Mouse (Mus musculus) heart, postnatal 0 days (tissue): Measurements from ENCODE around the gene Sox6. TPM values are rescaled to one million over a fixed set of nuclear protein-coding genes. Genes with fewer than 3 reads are reported as not detected.
A peak's percentile ranks its signal among the peaks of the same experiment; 100 is the strongest.
"Not testable (repeated sequence)": the region's sequence is repeated elsewhere in the genome, so short reads cannot be mapped to it uniquely, and the experiment has no call there.

Source experiments
- ATAC-seq: fragments of 200-750 bp; cut with Nextera tagmentation; 2 replicates; pipeline ENCODE4 v1.8.0; 2017; ENCODE audit warnings: low read depth, moderate number of reproducible peaks, moderate library complexity; ENCODE audit not compliant: insufficient read depth
- DNase-seq: peaks from one replicate; pipeline ENCODE4 v3.0.0-alpha.2; 2016; ENCODE audit warnings: low spot score
- H3K27ac ChIP-seq: fragments of 300-500 bp; sonication (generic); 2 replicates; pipeline ENCODE4 v1.5.1; 2014; ENCODE audit warnings: low read depth, mild to moderate bottlenecking
- H3K27me3 ChIP-seq: fragments of 300-500 bp; sonication (generic); 2 replicates; pipeline ENCODE4 v1.6.1; 2014; ENCODE audit warnings: low read length, mixed read lengths; ENCODE audit not compliant: control insufficient read depth, insufficient read depth
- H3K36me3 ChIP-seq: fragments of 300-500 bp; sonication (generic); replicated peaks from 2 replicates; pipeline ENCODE4 v1.6.1; 2014; ENCODE audit warnings: low read length, mixed read lengths; ENCODE audit not compliant: control insufficient read depth, insufficient read depth
- H3K4me1 ChIP-seq: fragments of 300-500 bp; sonication (generic); 2 replicates; pipeline ENCODE4 v1.6.1; 2014; ENCODE audit warnings: antibody characterized with exemption; ENCODE audit not compliant: control insufficient read depth, insufficient read depth
- H3K4me2 ChIP-seq: fragments of 300-500 bp; sonication (generic); 2 replicates; pipeline ENCODE4 v1.6.1; 2014; ENCODE audit warnings: low read depth, mild to moderate bottlenecking, low read length, moderate library complexity
- H3K4me3 ChIP-seq: fragments of 300-500 bp; sonication (generic); 2 replicates; pipeline ENCODE4 v1.5.1; 2014; ENCODE audit warnings: low read depth, low read length
- H3K9ac ChIP-seq: fragments of 300-500 bp; sonication (generic); replicated peaks from 2 replicates; pipeline ENCODE4 v1.6.1; 2014; ENCODE audit warnings: low read depth, low read length, mixed read lengths
- H3K9me3 ChIP-seq: fragments of 300-500 bp; sonication (generic); replicated peaks from 2 replicates; pipeline ENCODE4 v1.6.1; 2016; ENCODE audit warnings: low read length; ENCODE audit not compliant: control insufficient read depth
- CTCF ChIP-seq: IDR thresholded peaks from 2 replicates; pipeline ENCODE4 v1.5.1; 2016; ENCODE audit warnings: antibody characterized with exemption, control low read depth, low read depth
- EP300 ChIP-seq: IDR thresholded peaks from 2 replicates; pipeline ENCODE4 v1.6.1; 2016; ENCODE audit warnings: antibody characterized with exemption, low read depth
- WGBS: fragments of 180-500 bp; shearing (Covaris S2); extraction: QIAGEN DNeasy Blood & Tissue Kit; methylation state at CpG from one replicate; pipeline ENCODE4 v1.1.7; 2014; 5-methylcytosine and 5-hydroxymethylcytosine counted together
- polyA plus RNA-seq: library from polyadenylated mRNA; unstranded; fragments of >200 nt; fragmentation: Nextera tagmentation; extraction: Ambion mirVana; gene quantifications from 2 replicates; pipeline ENCODE4 v1.2.1, GENCODE M21; 2015
- total RNA-seq: library from RNA; depleted of rRNA; stranded (reverse); fragments of >200 nt; gene quantifications from 2 replicates; pipeline ENCODE4 v1.2.3, GENCODE M21; 2014; ENCODE audit warnings: low replicate concordance

Sox6 gene
- total and polyA plus RNA-seq, 2 experiments from 2014 or later: 23.4 to 68.5 TPM

DNA sequence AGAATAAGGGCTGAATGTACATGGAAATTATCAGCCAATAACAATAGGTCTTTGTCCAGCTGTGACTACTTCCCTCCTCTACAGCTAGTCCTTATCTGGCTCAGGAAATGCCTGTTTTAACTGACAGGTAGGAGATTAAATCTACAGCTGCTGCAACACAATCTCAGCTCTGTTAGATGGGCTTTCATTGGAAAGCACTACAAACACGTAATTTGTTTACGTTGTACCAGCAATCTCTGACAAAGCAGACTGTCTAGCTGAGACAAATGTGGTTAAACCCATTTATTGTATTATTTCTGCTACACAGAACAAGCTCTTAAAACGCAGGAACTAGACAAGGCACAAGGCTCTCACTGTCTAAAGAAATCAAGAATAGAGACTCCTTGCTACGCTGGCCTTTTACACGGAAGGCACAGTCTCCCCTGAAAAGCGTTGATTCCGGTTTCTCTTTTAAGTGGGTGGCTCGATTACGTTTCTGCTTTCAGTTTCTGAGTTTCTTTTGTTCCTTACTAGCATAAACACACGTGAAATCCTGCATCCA is 422.8 kb downstream of the Sox6 start:
- no peaks in the 10 kb centered on the region for H3K9me3 ChIP-seq
- H3K9ac ChIP-seq: peak overlapping the region; percentile 36; the same call in 1 of the 2 replicates
- peaks cover 5% of the 10 kb centered on the region; the same call in 1 of the 2 replicates for H3K4me1 ChIP-seq
- ATAC-seq (peak; percentile 66), DNase-seq (peak; percentile 42)
- no peaks in the 10 kb centered on the region for H3K27me3 ChIP-seq
- H3K4me2 ChIP-seq: peak overlapping the region; percentile 51
- WGBS: 40% methylated on average over 10 of the region's 10 CpGs
- TF ChIP-seq EP300 (peak; percentile 28; the same call in 1 of the 2 replicates), CTCF (no peak)
- peak overlapping the region; percentile 84 for H3K27ac ChIP-seq
- no peaks in the 10 kb centered on the region for H3K36me3 ChIP-seq
- peak overlapping the region; percentile 35 for H3K4me3 ChIP-seq

GRCm38 (mm10) chr7:115607485-115607884 is 431.1 kb downstream of the Sox6 start:
- DNase-seq: no peak
- no peak overlapping the region for H3K9ac ChIP-seq
- no peak overlapping the region for H3K4me3 ChIP-seq
- no peaks in the 10 kb centered on the region for H3K27me3 ChIP-seq
- H3K4me2 ChIP-seq: no peak overlapping the region
- ATAC-seq: no peak
- TF ChIP-seq CTCF (no peak), EP300 (no peak)
- no peaks in the 10 kb centered on the region for H3K4me1 ChIP-seq
- 91% methylated on average over 1 of the region's 1 CpGs for WGBS
- no peak overlapping the region for H3K27ac ChIP-seq
- H3K36me3 ChIP-seq: no peaks in the 10 kb centered on the region
- H3K9me3 ChIP-seq: no peaks in the 10 kb centered on the region

- H3K4me1 ChIP-seq, H3K4me2 ChIP-seq, H3K27ac ChIP-seq, H3K27me3 ChIP-seq, ATAC-seq, H3K36me3 ChIP-seq, H3K9me3 ChIP-seq, H3K4me3 ChIP-seq, H3K9ac ChIP-seq, DNase-seq: not testable (repeated sequence)
- 81% methylated on average over 3 of the region's 3 CpGs for WGBS
These were observed 432.5 kb downstream of the Sox6 start for GRCm38 (mm10) chr7:115606125-115606524.

GRCm38 (mm10) chr7:115604883-115605282 is 433.7 kb downstream of the Sox6 start:
- Histone ChIP-seq H3K9ac (no peak overlapping the region), H3K27ac (no peak overlapping the region), H3K4me2 (no peak overlapping the region), H3K36me3 (no peaks in the 10 kb centered on the region), H3K4me3 (no peak overlapping the region), H3K4me1 (no peaks in the 10 kb centered on the region), H3K27me3 (no peaks in the 10 kb centered on the region), H3K9me3 (no peaks in the 10 kb centered on the region)
- no peak for ATAC-seq
- WGBS: 89% methylated on average over 7 of the region's 7 CpGs
- TF ChIP-seq EP300 (no peak), CTCF (no peak)
- no peak for DNase-seq

DNA sequence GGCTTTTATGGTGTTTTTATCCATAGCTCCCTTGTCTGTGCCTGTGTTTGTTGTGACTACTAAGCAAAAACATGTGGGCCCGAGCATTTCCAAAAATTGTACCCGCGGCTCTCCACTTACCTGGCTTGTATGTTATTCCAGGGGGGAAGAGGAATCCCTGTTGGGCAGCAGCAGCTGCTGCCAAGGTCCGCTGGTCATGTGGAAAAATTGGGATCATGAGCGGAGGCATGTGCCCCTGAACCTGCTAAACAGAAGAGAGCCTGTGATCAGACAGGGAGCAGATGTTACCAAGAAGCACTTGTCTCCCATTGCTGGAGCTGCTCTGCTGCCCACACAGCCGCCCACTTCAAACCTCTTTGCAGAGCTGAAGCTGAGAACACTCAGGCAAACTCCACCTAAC is 441.2 kb downstream of the Sox6 start:
- DNase-seq: no peak

DNA sequence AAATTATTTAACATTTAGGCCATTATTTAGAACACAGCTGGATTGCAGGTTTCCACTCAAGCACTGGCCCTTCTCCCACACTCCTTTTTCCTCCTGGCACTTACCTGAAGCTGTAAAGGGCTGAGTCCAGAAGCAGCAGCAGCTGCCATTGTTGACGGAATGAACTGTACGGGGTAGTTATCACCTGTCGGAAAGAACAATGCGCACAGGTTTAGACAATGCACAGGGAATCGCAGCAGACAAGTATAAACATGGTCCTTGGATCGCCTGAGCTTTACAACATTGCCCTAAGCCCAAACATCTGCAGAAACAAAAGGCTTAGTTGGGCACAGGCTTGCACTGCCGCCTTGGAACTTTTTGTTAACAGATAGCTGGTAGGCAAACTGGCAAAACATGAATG is 458.1 kb downstream of the Sox6 start:
- TF ChIP-seq CTCF (no peak), EP300 (no peak)
- 85% methylated on average over 7 of the region's 7 CpGs for WGBS
- no peak for ATAC-seq
- Histone ChIP-seq H3K4me1 (0 out of 2 replicates have a peak, but pooled peaks cover 6% of the 10 kb centered on the region), H3K36me3 (no peaks in the 10 kb centered on the region), H3K27me3 (no peaks in the 10 kb centered on the region), H3K27ac (no peak overlapping the region), H3K9ac (no peak overlapping the region), H3K9me3 (no peaks in the 10 kb centered on the region), H3K4me2 (no peak overlapping the region), H3K4me3 (no peak overlapping the region)
- no peak for DNase-seq

More for the DNA sequence above, 441.2 kb downstream of the Sox6 start:
- H3K4me1 ChIP-seq: no peaks in the 10 kb centered on the region
- no peak for ATAC-seq
- no peak overlapping the region for H3K27ac ChIP-seq
- no peaks in the 10 kb centered on the region for H3K36me3 ChIP-seq
- H3K4me2 ChIP-seq: no peak overlapping the region
- 67% methylated on average over 6 of the region's 6 CpGs for WGBS
- H3K27me3 ChIP-seq: no peaks in the 10 kb centered on the region
- H3K9ac ChIP-seq: no peak overlapping the region
- H3K9me3 ChIP-seq: no peaks in the 10 kb centered on the region
- no peak for TF ChIP-seq CTCF
- no peak overlapping the region for H3K4me3 ChIP-seq
